Mouse (Mus musculus): ENCODE measurements around the gene Ddit4. TPM values are rescaled to one million over a fixed set of nuclear protein-coding genes. Genes with fewer than 3 reads are reported as not detected.

The Ddit4 gene
- total and polyA plus RNA-seq, 2 experiments from 2014 or later, result 56.9 to 76.6 TPM

GRCm38 (mm10) chr10:59973400-59973799 is 21.8 kb upstream of the Ddit4 start:
- no peaks in the 10 kb centered on the region for H3K9me3 ChIP-seq (ENCODE audit: low read length)
- peak overlapping the region; percentile 57; the same call in 1 of the 2 replicates for H3K27ac ChIP-seq
- WGBS, result 83% methylated on average over 4 of the region's 4 CpGs
- no peak overlapping the region for H3K4me3 ChIP-seq (ENCODE audit: low read length)
- no peak overlapping the region for H3K9ac ChIP-seq (replicated peaks; ENCODE audit: low read length)
- no peaks in the 10 kb centered on the region for H3K27me3 ChIP-seq (ENCODE audit: insufficient read depth, low read length)
- H3K4me2 ChIP-seq (ENCODE audit: low read depth, low read length), result no peak overlapping the region
- no peak for TF ChIP-seq CTCF (IDR thresholded peaks at IDR 0.05; ENCODE audit: low read depth)
- peaks cover 17% of the 10 kb centered on the region for H3K4me1 ChIP-seq (ENCODE audit: insufficient read depth, low read length)
- no peak for ATAC-seq
- H3K36me3 ChIP-seq (ENCODE audit: insufficient read depth, low read length), result no peaks in the 10 kb centered on the region
- DNase-seq (ENCODE audit: low spot score), result no peak

- peaks cover 15% of the 10 kb centered on the region for H3K4me1 ChIP-seq (ENCODE audit: insufficient read depth, low read length)
- ATAC-seq (no peak), DNase-seq (ENCODE audit: low spot score) (no peak)
- TF ChIP-seq CTCF (IDR thresholded peaks at IDR 0.05; ENCODE audit: low read depth), result no peak
- no peaks in the 10 kb centered on the region for H3K9me3 ChIP-seq (ENCODE audit: low read length)
- H3K4me3 ChIP-seq (ENCODE audit: low read length), result no peak overlapping the region
- H3K27ac ChIP-seq, result peak overlapping the region; percentile 42; the same call in 1 of the 2 replicates
- H3K27me3 ChIP-seq (ENCODE audit: insufficient read depth, low read length), result no peaks in the 10 kb centered on the region
- no peak overlapping the region for H3K4me2 ChIP-seq (ENCODE audit: low read depth, low read length)
- H3K36me3 ChIP-seq (ENCODE audit: insufficient read depth, low read length), result no peaks in the 10 kb centered on the region
- 67% methylated on average over 6 of the region's 6 CpGs for WGBS
- H3K9ac ChIP-seq (replicated peaks; ENCODE audit: low read length), result no peak overlapping the region
These were observed 21.4 kb upstream of the Ddit4 start for GRCm38 (mm10) chr10:59972999-59973398.

DNA sequence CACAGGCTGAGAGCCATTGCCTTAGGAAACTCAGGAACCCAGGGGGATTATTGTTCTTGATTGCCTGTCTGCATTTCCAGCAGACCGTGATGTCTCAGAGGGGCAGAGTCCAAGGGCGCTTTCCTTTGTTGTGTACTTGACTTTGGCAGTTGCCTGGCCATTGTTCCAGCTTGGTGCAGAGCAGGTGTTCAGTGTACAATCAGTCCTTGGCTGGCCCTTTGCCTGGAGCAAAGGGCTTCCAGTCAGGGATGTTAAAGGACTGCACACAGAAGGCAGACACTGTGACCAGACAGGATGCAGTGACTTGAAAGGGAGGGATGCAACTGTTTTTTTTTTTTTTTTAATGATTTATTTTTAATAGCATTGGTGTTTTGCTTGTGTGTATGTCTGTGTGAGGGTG is 20.9 kb upstream of the Ddit4 start:
- Histone ChIP-seq H3K4me1 (ENCODE audit: insufficient read depth, low read length) (peaks cover 15% of the 10 kb centered on the region), H3K27me3 (ENCODE audit: insufficient read depth, low read length) (no peaks in the 10 kb centered on the region), H3K9ac (replicated peaks; ENCODE audit: low read length) (no peak overlapping the region), H3K4me2 (ENCODE audit: low read depth, low read length) (no peak overlapping the region), H3K27ac (no peak overlapping the region), H3K36me3 (ENCODE audit: insufficient read depth, low read length) (no peaks in the 10 kb centered on the region), H3K9me3 (ENCODE audit: low read length) (no peaks in the 10 kb centered on the region), H3K4me3 (ENCODE audit: low read length) (no peak overlapping the region)
- 31% methylated on average over 2 of the region's 2 CpGs for WGBS
- TF ChIP-seq CTCF (IDR thresholded peaks at IDR 0.05; ENCODE audit: low read depth), result no peak
- no peak for DNase-seq (ENCODE audit: low spot score)
- ATAC-seq, result no peak

DNA sequence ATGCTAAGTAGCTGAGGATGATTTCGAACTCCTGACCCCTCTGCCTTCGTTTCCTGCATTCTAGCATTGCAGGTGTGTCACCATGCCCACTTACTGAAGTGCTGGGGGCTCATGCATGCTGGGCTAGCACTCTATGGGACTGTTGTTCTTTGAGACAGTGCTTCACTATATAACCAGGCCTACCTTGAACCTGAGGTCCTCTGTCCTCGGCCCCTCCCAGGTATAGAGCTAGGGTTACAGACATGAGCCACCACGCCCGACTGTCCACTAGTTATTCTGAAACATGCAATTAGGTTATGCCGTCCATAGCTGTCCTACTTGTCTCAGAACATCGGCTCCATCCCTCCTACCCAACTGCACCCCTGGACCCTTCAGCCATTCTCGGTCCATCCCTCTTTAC is 20.2 kb upstream of the Ddit4 start:
- 92% methylated on average over 8 of the region's 8 CpGs for WGBS

DNA sequence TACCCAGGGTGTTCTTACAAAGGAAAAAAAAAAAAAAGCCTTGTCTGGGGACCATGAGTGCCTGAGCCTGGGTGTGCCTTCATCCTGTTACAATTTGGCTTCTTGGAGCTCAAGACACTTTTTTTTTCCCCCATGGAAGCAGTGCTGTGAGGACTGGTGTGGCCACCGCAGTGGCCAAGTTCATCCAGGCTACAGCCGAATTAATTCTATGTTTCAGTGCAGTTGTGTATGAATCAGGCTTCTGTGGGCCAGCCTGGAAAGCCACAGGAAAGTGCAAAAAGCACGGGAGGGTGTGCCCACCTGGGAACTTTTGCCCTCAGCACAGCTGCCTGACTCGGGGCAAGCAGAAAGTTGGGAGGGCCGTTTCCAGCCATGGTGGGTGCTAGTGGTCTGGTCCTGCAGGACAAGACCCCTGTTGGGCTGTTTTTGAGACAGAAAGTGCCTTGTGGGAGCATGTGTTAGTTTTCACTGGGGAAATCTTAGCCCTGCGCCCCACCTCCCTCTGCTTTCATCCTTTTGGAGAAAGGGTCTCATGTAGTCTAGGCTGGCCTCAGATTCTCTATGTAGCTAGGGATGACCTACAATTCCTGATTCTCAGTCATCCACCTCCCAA is 18.9 kb upstream of the Ddit4 start:
- no peak for ATAC-seq

More for the DNA sequence above, 20.2 kb upstream of the Ddit4 start:
- H3K9ac ChIP-seq (replicated peaks; ENCODE audit: low read length), result no peak overlapping the region
- no peaks in the 10 kb centered on the region for H3K27me3 ChIP-seq (ENCODE audit: insufficient read depth, low read length)
- no peaks in the 10 kb centered on the region for H3K9me3 ChIP-seq (ENCODE audit: low read length)
- H3K4me1 ChIP-seq (ENCODE audit: insufficient read depth, low read length), result peaks cover 15% of the 10 kb centered on the region
- ATAC-seq (no peak), DNase-seq (ENCODE audit: low spot score) (no peak)
- no peak overlapping the region for H3K4me3 ChIP-seq (ENCODE audit: low read length)
- H3K36me3 ChIP-seq (ENCODE audit: insufficient read depth, low read length), result no peaks in the 10 kb centered on the region
- TF ChIP-seq CTCF (IDR thresholded peaks at IDR 0.05; ENCODE audit: low read depth), result no peak
- H3K27ac ChIP-seq, result no peak overlapping the region
- no peak overlapping the region for H3K4me2 ChIP-seq (ENCODE audit: low read depth, low read length)

DNA sequence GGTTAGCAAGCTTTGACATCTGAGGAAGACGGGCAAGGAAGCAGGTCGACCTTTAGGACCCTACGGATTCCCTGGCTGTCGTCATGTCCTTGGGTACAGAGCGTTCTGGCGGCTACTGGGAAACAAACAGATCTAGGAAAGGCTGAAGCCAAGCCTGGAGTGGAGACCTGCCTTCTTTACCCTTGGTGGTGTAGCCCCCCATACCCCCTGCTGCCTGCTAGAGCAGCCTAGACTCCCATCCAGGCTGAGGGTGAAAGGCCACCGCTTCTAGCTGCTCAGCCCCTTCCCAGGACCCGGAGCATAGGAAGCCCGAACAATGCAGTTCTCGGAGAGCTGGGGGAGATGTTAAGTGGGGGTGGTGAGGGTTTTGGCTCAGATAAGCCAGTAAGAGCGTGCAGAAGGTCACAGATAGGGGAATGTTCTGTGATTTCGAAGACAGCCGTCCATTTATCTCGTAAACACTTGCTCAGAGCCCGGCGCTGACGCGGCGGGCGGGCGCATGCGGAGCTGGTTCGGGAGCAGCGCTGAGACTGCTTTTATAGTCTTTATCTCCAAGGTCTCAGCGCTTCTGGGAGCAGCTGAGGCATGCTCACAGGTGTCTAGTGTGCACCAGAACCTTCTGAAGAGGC is 18.3 kb upstream of the Ddit4 start:
- ATAC-seq (peak; percentile 85), DNase-seq (ENCODE audit: low spot score) (peak; percentile 89)
- Histone ChIP-seq H3K27ac (peak overlapping the region; percentile 95), H3K4me3 (ENCODE audit: low read length) (peak overlapping the region; percentile 42), H3K36me3 (ENCODE audit: insufficient read depth, low read length) (no peaks in the 10 kb centered on the region), H3K27me3 (ENCODE audit: insufficient read depth, low read length) (no peaks in the 10 kb centered on the region), H3K9ac (replicated peaks; ENCODE audit: low read length) (peak overlapping the region; percentile 85), H3K9me3 (ENCODE audit: low read length) (no peaks in the 10 kb centered on the region), H3K4me1 (ENCODE audit: insufficient read depth, low read length) (peaks cover 20% of the 10 kb centered on the region), H3K4me2 (ENCODE audit: low read depth, low read length) (peak overlapping the region; percentile 85)
- TF ChIP-seq CTCF (IDR thresholded peaks at IDR 0.05; ENCODE audit: low read depth), result no peak
- WGBS, result 0% methylated on average over 25 of the region's 25 CpGs

More for the DNA sequence above, 18.9 kb upstream of the Ddit4 start:
- peak overlapping the region; percentile 42 for H3K4me3 ChIP-seq (ENCODE audit: low read length)
- peak overlapping the region; percentile 85 for H3K4me2 ChIP-seq (ENCODE audit: low read depth, low read length)
- peaks cover 17% of the 10 kb centered on the region for H3K4me1 ChIP-seq (ENCODE audit: insufficient read depth, low read length)
- no peak for TF ChIP-seq CTCF (IDR thresholded peaks at IDR 0.05; ENCODE audit: low read depth)
- WGBS, result 23% methylated on average over 6 of the region's 6 CpGs
- no peaks in the 10 kb centered on the region for H3K9me3 ChIP-seq (ENCODE audit: low read length)
- peak overlapping the region; percentile 95 for H3K27ac ChIP-seq
- H3K27me3 ChIP-seq (ENCODE audit: insufficient read depth, low read length), result no peaks in the 10 kb centered on the region
- H3K36me3 ChIP-seq (ENCODE audit: insufficient read depth, low read length), result no peaks in the 10 kb centered on the region
- peak overlapping the region; percentile 85 for H3K9ac ChIP-seq (replicated peaks; ENCODE audit: low read length)
- no peak for DNase-seq (ENCODE audit: low spot score)

Measured in hindbrain, postnatal 0 days (tissue).